Mouse (Mus musculus): ENCODE data around the gene Psen2. TPM values are rescaled to one million over a fixed set of nuclear protein-coding genes. Genes with fewer than 3 reads are reported as not detected.

The Psen2 gene
- polyA plus RNA-seq, 1 experiment from 2014 or later, result 23.7 TPM

- H3K9me3 ChIP-seq (replicated peaks), result no peaks in the 10 kb centered on the region
- H3K4me3 ChIP-seq (replicated peaks), result peak overlapping the region; percentile 84
- H3K27ac ChIP-seq, result peak overlapping the region; percentile 82
- DNase-seq, result no peak
- no peaks in the 10 kb centered on the region for H3K27me3 ChIP-seq
- no peaks in the 10 kb centered on the region for H3K36me3 ChIP-seq
- H3K9ac ChIP-seq, result peak overlapping the region; percentile 74
- 42% methylated on average over 4 of the region's 4 CpGs for WGBS (ENCODE audit: insufficient replicate concordance)
- peak overlapping the region; percentile 100 for H3K4me2 ChIP-seq
- H3K4me1 ChIP-seq (replicated peaks), result peaks cover 92% of the 10 kb centered on the region
- ATAC-seq (ENCODE audit: low read depth), result no peak
Measured at GRCm38 (mm10) chr1:180256866-180257265, 6.4 kb downstream of the Psen2 start.

GRCm38 (mm10) chr1:180256138-180256674 is 7.0 kb downstream of the Psen2 start:
- Histone ChIP-seq H3K27ac (peak overlapping the region; percentile 82), H3K4me1 (replicated peaks) (peaks cover 92% of the 10 kb centered on the region), H3K9me3 (replicated peaks) (no peaks in the 10 kb centered on the region), H3K9ac (peak overlapping the region; percentile 91), H3K27me3 (no peaks in the 10 kb centered on the region), H3K4me3 (replicated peaks) (peak overlapping the region; percentile 84), H3K36me3 (no peaks in the 10 kb centered on the region), H3K4me2 (peak overlapping the region; percentile 100)
- WGBS (ENCODE audit: insufficient replicate concordance), result under 1% methylated on average over 39 of the region's 39 CpGs
- DNase-seq (peak; percentile 97), ATAC-seq (ENCODE audit: low read depth) (peak; percentile 90)

- WGBS (ENCODE audit: insufficient replicate concordance), result 2% methylated on average over 33 of the region's 33 CpGs
- H3K9me3 ChIP-seq (replicated peaks), result no peaks in the 10 kb centered on the region
- DNase-seq (no peak), ATAC-seq (ENCODE audit: low read depth) (peak; percentile 25)
- H3K4me1 ChIP-seq (replicated peaks), result peaks cover 92% of the 10 kb centered on the region
- H3K36me3 ChIP-seq, result no peaks in the 10 kb centered on the region
- H3K9ac ChIP-seq, result peak overlapping the region; percentile 91
- peak overlapping the region; percentile 84 for H3K4me3 ChIP-seq (replicated peaks)
- peak overlapping the region; percentile 78 for H3K27ac ChIP-seq
- peak overlapping the region; percentile 100 for H3K4me2 ChIP-seq
- H3K27me3 ChIP-seq, result no peaks in the 10 kb centered on the region
Measured at GRCm38 (mm10) chr1:180255294-180256117, 7.7 kb downstream of the Psen2 start.

GRCm38 (mm10) chr1:180254316-180254715 is 8.9 kb downstream of the Psen2 start:
- Histone ChIP-seq H3K27me3 (no peaks in the 10 kb centered on the region), H3K36me3 (no peaks in the 10 kb centered on the region), H3K4me1 (replicated peaks) (peaks cover 94% of the 10 kb centered on the region), H3K4me2 (peak overlapping the region; percentile 100), H3K9me3 (replicated peaks) (no peaks in the 10 kb centered on the region), H3K9ac (peak overlapping the region; percentile 91), H3K4me3 (replicated peaks) (peak overlapping the region; percentile 84), H3K27ac (peak overlapping the region; percentile 78)
- WGBS (ENCODE audit: insufficient replicate concordance), result 48% methylated on average over 5 of the region's 5 CpGs
- DNase-seq (no peak), ATAC-seq (ENCODE audit: low read depth) (peak; percentile 37)

GRCm38 (mm10) chr1:180252656-180253190 is 10.5 kb downstream of the Psen2 start:
- Histone ChIP-seq H3K36me3 (no peaks in the 10 kb centered on the region), H3K4me3 (replicated peaks) (no peak overlapping the region)
- no peak for ATAC-seq (ENCODE audit: low read depth)

GRCm38 (mm10) chr1:180251176-180252048 is 11.8 kb downstream of the Psen2 start:
- Histone ChIP-seq H3K27me3 (no peaks in the 10 kb centered on the region), H3K4me3 (replicated peaks) (no peak overlapping the region), H3K9me3 (replicated peaks) (no peaks in the 10 kb centered on the region), H3K4me2 (peak overlapping the region; percentile 2; the same call in 1 of the 2 replicates), H3K9ac (no peak overlapping the region), H3K4me1 (replicated peaks) (peaks cover 96% of the 10 kb centered on the region), H3K27ac (0 out of 2 replicates have a peak overlapping the region, but pooled peaks have one; percentile 57), H3K36me3 (no peaks in the 10 kb centered on the region)
- WGBS (ENCODE audit: insufficient replicate concordance), result 40% methylated on average over 10 of the region's 10 CpGs
- no peak for DNase-seq
- ATAC-seq (ENCODE audit: low read depth), result peak; percentile 18; the same call in 1 of the 2 replicates

More at GRCm38 (mm10) chr1:180252656-180253190, 10.5 kb downstream of the Psen2 start:
- H3K9ac ChIP-seq, result no peak overlapping the region
- H3K27me3 ChIP-seq, result no peaks in the 10 kb centered on the region
- peak overlapping the region; percentile 78 for H3K27ac ChIP-seq
- no peaks in the 10 kb centered on the region for H3K9me3 ChIP-seq (replicated peaks)
- H3K4me1 ChIP-seq (replicated peaks), result peaks cover 96% of the 10 kb centered on the region
- 83% methylated on average over 11 of the region's 11 CpGs for WGBS (ENCODE audit: insufficient replicate concordance)
- DNase-seq, result no peak
- no peak overlapping the region for H3K4me2 ChIP-seq

- peak overlapping the region; percentile 57 for H3K27ac ChIP-seq
- WGBS (ENCODE audit: insufficient replicate concordance), result 47% methylated on average over 8 of the region's 8 CpGs
- no peaks in the 10 kb centered on the region for H3K9me3 ChIP-seq (replicated peaks)
- H3K27me3 ChIP-seq, result no peaks in the 10 kb centered on the region
- H3K36me3 ChIP-seq, result peaks cover 4% of the 10 kb centered on the region
- peaks cover 98% of the 10 kb centered on the region for H3K4me1 ChIP-seq (replicated peaks)
- ATAC-seq (ENCODE audit: low read depth) (no peak), DNase-seq (no peak)
- peak overlapping the region; percentile 37 for H3K4me2 ChIP-seq
- H3K9ac ChIP-seq, result no peak overlapping the region
- no peak overlapping the region for H3K4me3 ChIP-seq (replicated peaks)
Measured at GRCm38 (mm10) chr1:180250441-180250830, 12.8 kb downstream of the Psen2 start.

- Histone ChIP-seq H3K9ac (no peak overlapping the region), H3K9me3 (replicated peaks) (no peaks in the 10 kb centered on the region), H3K4me1 (replicated peaks) (peaks cover 95% of the 10 kb centered on the region), H3K4me3 (replicated peaks) (no peak overlapping the region), H3K4me2 (peak overlapping the region; percentile 37), H3K36me3 (peaks cover 10% of the 10 kb centered on the region), H3K27me3 (no peaks in the 10 kb centered on the region), H3K27ac (peak overlapping the region; percentile 57)
- DNase-seq (no peak), ATAC-seq (ENCODE audit: low read depth) (peak; percentile 18; the same call in 1 of the 2 replicates)
- WGBS (ENCODE audit: insufficient replicate concordance), result 22% methylated on average over 20 of the region's 20 CpGs
Measured at GRCm38 (mm10) chr1:180249666-180250440, 13.4 kb downstream of the Psen2 start.

- Histone ChIP-seq H3K4me1 (replicated peaks) (peaks cover 83% of the 10 kb centered on the region), H3K36me3 (peaks cover 11% of the 10 kb centered on the region), H3K4me3 (replicated peaks) (peak overlapping the region; percentile 3; the same call in 1 of the 2 replicates), H3K4me2 (peak overlapping the region; percentile 53), H3K9me3 (replicated peaks) (no peaks in the 10 kb centered on the region), H3K27ac (peak overlapping the region; percentile 80), H3K27me3 (no peaks in the 10 kb centered on the region), H3K9ac (peak overlapping the region; percentile 47; the same call in 1 of the 2 replicates)
- DNase-seq (no peak), ATAC-seq (ENCODE audit: low read depth) (no peak)
- WGBS (ENCODE audit: insufficient replicate concordance), result 14% methylated on average over 7 of the region's 7 CpGs
Measured at GRCm38 (mm10) chr1:180248593-180249146, 14.6 kb downstream of the Psen2 start.

- peak; percentile 56 for ATAC-seq (ENCODE audit: low read depth)
- 13% methylated on average over 7 of the region's 7 CpGs for WGBS (ENCODE audit: insufficient replicate concordance)
- Histone ChIP-seq H3K4me2 (peak overlapping the region; percentile 53), H3K9ac (peak overlapping the region; percentile 47; the same call in 1 of the 2 replicates), H3K36me3 (peaks cover 15% of the 10 kb centered on the region), H3K27me3 (no peaks in the 10 kb centered on the region), H3K9me3 (replicated peaks) (no peaks in the 10 kb centered on the region; the same call in 1 of the 2 replicates), H3K4me1 (replicated peaks) (peaks cover 76% of the 10 kb centered on the region), H3K27ac (peak overlapping the region; percentile 80), H3K4me3 (replicated peaks) (0 out of 2 replicates have a peak overlapping the region, but pooled peaks have one; percentile 3)
- no peak for DNase-seq
Measured at GRCm38 (mm10) chr1:180247901-180248300, 15.3 kb downstream of the Psen2 start.

Data from liver, embryonic 13.5 days (tissue).